Mouse (Mus musculus): ENCODE data around the gene Gimap4. TPM values are rescaled to one million over a fixed set of nuclear protein-coding genes. Genes with fewer than 3 reads are reported as not detected.
"Not testable (repeated sequence)": the region's sequence is repeated elsewhere in the genome, so short reads cannot be mapped to it uniquely, and the experiment has no call there.

Gene Gimap4
- polyA plus RNA-seq, 1 experiment from 2014 or later: 2.2 TPM

GRCm38 (mm10) chr6:48677492-48678345, 6.6 kb upstream of the Gimap4 start:
- WGBS: 93% methylated on average over 17 of the region's 17 CpGs
- no peak overlapping the region for H3K4me2 ChIP-seq
- no peaks in the 10 kb centered on the region for H3K27me3 ChIP-seq
- no peaks in the 10 kb centered on the region for H3K9me3 ChIP-seq (replicated peaks)
- no peak overlapping the region for H3K9ac ChIP-seq
- H3K36me3 ChIP-seq (ENCODE audit: poor library complexity, severe bottlenecking): no peaks in the 10 kb centered on the region
- H3K27ac ChIP-seq: no peak overlapping the region
- no peak for ATAC-seq
- peaks cover 5% of the 10 kb centered on the region; the same call in 1 of the 2 replicates for H3K4me1 ChIP-seq
- H3K4me3 ChIP-seq: no peak overlapping the region

GRCm38 (mm10) chr6:48678391-48678790, 6.0 kb upstream of the Gimap4 start:
- H3K27ac ChIP-seq: no peak overlapping the region
- H3K36me3 ChIP-seq (ENCODE audit: poor library complexity, severe bottlenecking): no peaks in the 10 kb centered on the region
- H3K9ac ChIP-seq: no peak overlapping the region
- H3K9me3 ChIP-seq (replicated peaks): no peaks in the 10 kb centered on the region
- no peaks in the 10 kb centered on the region for H3K27me3 ChIP-seq
- no peak overlapping the region for H3K4me2 ChIP-seq
- no peak overlapping the region for H3K4me3 ChIP-seq
- no peak for ATAC-seq
- WGBS: 90% methylated on average over 4 of the region's 4 CpGs
- H3K4me1 ChIP-seq: peaks cover 5% of the 10 kb centered on the region; the same call in 1 of the 2 replicates

- no peak overlapping the region for H3K4me2 ChIP-seq
- H3K36me3 ChIP-seq (ENCODE audit: poor library complexity, severe bottlenecking): no peaks in the 10 kb centered on the region
- no peaks in the 10 kb centered on the region for H3K9me3 ChIP-seq (replicated peaks)
- no peak overlapping the region for H3K4me3 ChIP-seq
- no peak for ATAC-seq
- H3K27ac ChIP-seq: no peak overlapping the region
- H3K27me3 ChIP-seq: no peaks in the 10 kb centered on the region
- 85% methylated on average over 6 of the region's 6 CpGs for WGBS
- peaks cover 5% of the 10 kb centered on the region; the same call in 1 of the 2 replicates for H3K4me1 ChIP-seq
- no peak overlapping the region for H3K9ac ChIP-seq
Observed at GRCm38 (mm10) chr6:48679701-48680100, 4.6 kb upstream of the Gimap4 start.

- Histone ChIP-seq H3K36me3 (ENCODE audit: poor library complexity, severe bottlenecking) (no peaks in the 10 kb centered on the region), H3K9me3 (replicated peaks) (no peaks in the 10 kb centered on the region), H3K4me2 (no peak overlapping the region), H3K4me3 (no peak overlapping the region), H3K27ac (no peak overlapping the region), H3K9ac (no peak overlapping the region), H3K27me3 (no peaks in the 10 kb centered on the region), H3K4me1 (peaks cover 5% of the 10 kb centered on the region; the same call in 1 of the 2 replicates)
- ATAC-seq: no peak
- WGBS: 79% methylated on average over 5 of the region's 5 CpGs
Observed at GRCm38 (mm10) chr6:48680421-48680820, 3.9 kb upstream of the Gimap4 start.

- H3K27me3 ChIP-seq: no peaks in the 10 kb centered on the region
- WGBS: 83% methylated on average over 3 of the region's 3 CpGs
- no peak overlapping the region for H3K4me3 ChIP-seq
- no peak overlapping the region for H3K27ac ChIP-seq
- no peaks in the 10 kb centered on the region for H3K4me1 ChIP-seq
- H3K36me3 ChIP-seq (ENCODE audit: poor library complexity, severe bottlenecking): no peaks in the 10 kb centered on the region
- no peak overlapping the region for H3K9ac ChIP-seq
- no peaks in the 10 kb centered on the region for H3K9me3 ChIP-seq (replicated peaks)
- H3K4me2 ChIP-seq: no peak overlapping the region
- ATAC-seq: no peak
Observed at GRCm38 (mm10) chr6:48681472-48682090, 2.8 kb upstream of the Gimap4 start.

GRCm38 (mm10) chr6:48682271-48682670, 2.1 kb upstream of the Gimap4 start:
- no peak for ATAC-seq
- H3K4me2 ChIP-seq: no peak overlapping the region
- H3K4me1 ChIP-seq: no peaks in the 10 kb centered on the region
- H3K27ac ChIP-seq: no peak overlapping the region
- no peak overlapping the region for H3K9ac ChIP-seq
- H3K9me3 ChIP-seq (replicated peaks): no peaks in the 10 kb centered on the region
- 83% methylated on average over 4 of the region's 4 CpGs for WGBS
- no peak overlapping the region for H3K4me3 ChIP-seq
- no peaks in the 10 kb centered on the region for H3K36me3 ChIP-seq (ENCODE audit: poor library complexity, severe bottlenecking)
- no peaks in the 10 kb centered on the region for H3K27me3 ChIP-seq

GRCm38 (mm10) chr6:48683263-48683821, 1.0 kb upstream of the Gimap4 start:
- H3K4me1 ChIP-seq; H3K4me3 ChIP-seq; H3K9me3 ChIP-seq (replicated peaks); H3K27me3 ChIP-seq; H3K4me2 ChIP-seq; ATAC-seq; H3K9ac ChIP-seq; H3K27ac ChIP-seq; H3K36me3 ChIP-seq (ENCODE audit: poor library complexity, severe bottlenecking): not testable (repeated sequence)
- 100% methylated on average over 4 of the region's 4 CpGs for WGBS

GRCm38 (mm10) chr6:48684806-48685205, 457 bp downstream of the Gimap4 start:
- Histone ChIP-seq H3K9ac (no peak overlapping the region), H3K27ac (no peak overlapping the region), H3K4me1 (no peaks in the 10 kb centered on the region), H3K4me2 (no peak overlapping the region), H3K36me3 (ENCODE audit: poor library complexity, severe bottlenecking) (no peaks in the 10 kb centered on the region), H3K4me3 (no peak overlapping the region), H3K9me3 (replicated peaks) (no peaks in the 10 kb centered on the region), H3K27me3 (no peaks in the 10 kb centered on the region)
- 52% methylated on average over 4 of the region's 4 CpGs for WGBS
- ATAC-seq: no peak

GRCm38 (mm10) chr6:48685251-48685650, 902 bp downstream of the Gimap4 start:
- H3K27ac ChIP-seq: no peak overlapping the region
- no peak overlapping the region for H3K4me3 ChIP-seq
- WGBS: 79% methylated on average over 2 of the region's 2 CpGs
- no peaks in the 10 kb centered on the region for H3K9me3 ChIP-seq (replicated peaks)
- no peaks in the 10 kb centered on the region for H3K27me3 ChIP-seq
- H3K4me1 ChIP-seq: no peaks in the 10 kb centered on the region
- ATAC-seq: no peak
- no peaks in the 10 kb centered on the region for H3K36me3 ChIP-seq (ENCODE audit: poor library complexity, severe bottlenecking)
- no peak overlapping the region for H3K4me2 ChIP-seq
- no peak overlapping the region for H3K9ac ChIP-seq

GRCm38 (mm10) chr6:48685694-48686665, 1.6 kb downstream of the Gimap4 start:
- no peak for ATAC-seq
- Histone ChIP-seq H3K27ac (no peak overlapping the region), H3K4me3 (no peak overlapping the region), H3K4me2 (no peak overlapping the region), H3K27me3 (no peaks in the 10 kb centered on the region), H3K36me3 (ENCODE audit: poor library complexity, severe bottlenecking) (no peaks in the 10 kb centered on the region), H3K9me3 (replicated peaks) (no peaks in the 10 kb centered on the region), H3K4me1 (no peaks in the 10 kb centered on the region), H3K9ac (no peak overlapping the region)
- WGBS: 87% methylated on average over 7 of the region's 7 CpGs

GRCm38 (mm10) chr6:48687077-48687476, 2.7 kb downstream of the Gimap4 start:
- Histone ChIP-seq H3K9me3 (replicated peaks) (no peaks in the 10 kb centered on the region), H3K9ac (no peak overlapping the region), H3K4me1 (no peaks in the 10 kb centered on the region)

More at GRCm38 (mm10) chr6:48687077-48687476, 2.7 kb downstream of the Gimap4 start:
- Histone ChIP-seq H3K36me3 (ENCODE audit: poor library complexity, severe bottlenecking) (no peaks in the 10 kb centered on the region), H3K4me3 (no peak overlapping the region), H3K27ac (no peak overlapping the region), H3K4me2 (no peak overlapping the region), H3K27me3 (no peaks in the 10 kb centered on the region)
- ATAC-seq: no peak
- WGBS: 75% methylated on average over 2 of the region's 2 CpGs
